Mouse (Mus musculus): ENCODE data around the gene Scd4.

DNA sequence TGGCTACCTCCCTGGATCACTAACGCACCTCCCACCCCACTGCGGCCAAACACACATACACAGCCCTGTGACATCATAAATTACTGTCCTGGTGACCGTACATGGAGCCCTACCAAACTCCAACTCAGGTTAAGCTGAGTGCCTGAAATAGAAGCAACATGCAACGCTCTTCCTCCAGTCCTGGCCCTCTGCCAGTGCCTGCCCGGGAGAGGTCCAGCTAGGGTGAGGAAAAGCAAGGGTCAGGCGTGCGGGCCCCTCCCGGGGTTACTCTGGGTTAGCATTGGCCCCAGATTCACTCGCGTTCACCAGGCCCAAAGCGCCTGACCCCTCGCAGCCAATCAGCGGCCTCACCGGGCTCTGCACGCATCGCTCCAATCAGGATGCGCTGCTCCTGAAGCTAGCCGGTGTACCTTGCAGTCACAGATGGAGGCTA is 18.5 kb upstream of the Scd4 start:
- no peak for TF ChIP-seq CTCF (IDR thresholded peaks at IDR 0.05; ENCODE audit: extremely low read depth, insufficient read depth, insufficient read length, insufficient replicate concordance)
- TF ChIP-seq POLR2A (IDR thresholded peaks at IDR 0.05; ENCODE audit: low read depth, low read length) = no peak
